Mouse (Mus musculus): Measurements from ENCODE around the gene Rgs6. TPM values are rescaled to one million over a fixed set of nuclear protein-coding genes. Genes with fewer than 3 reads are reported as not detected.

Gene Rgs6
- polyA plus RNA-seq, 1 experiment from 2014 or later: 12.5 TPM

DNA sequence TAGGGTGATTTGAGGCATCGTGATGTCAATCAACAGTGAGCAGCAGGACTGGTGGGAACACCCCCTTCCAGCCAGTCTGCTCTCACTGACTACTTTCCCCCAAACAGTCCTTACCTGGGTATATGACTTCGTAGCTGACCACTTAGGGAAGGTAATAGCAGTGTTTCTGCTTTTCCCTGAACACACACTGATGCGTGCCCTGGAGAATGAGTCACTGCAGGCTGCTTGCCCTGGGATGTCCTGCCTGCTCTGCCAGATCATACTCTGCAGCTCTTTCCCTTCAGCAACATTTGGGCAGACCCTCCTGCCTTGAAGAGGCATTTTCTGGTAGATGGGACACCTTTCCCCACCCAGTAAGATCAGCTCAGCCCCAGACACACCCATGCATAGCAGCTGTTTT is 540.5 kb downstream of the Rgs6 start:
- Histone ChIP-seq H3K9me3 (ENCODE audit: control insufficient read depth, low read length) (no peaks in the 10 kb centered on the region), H3K27me3 (ENCODE audit: control insufficient read depth, insufficient read depth, low read length) (no peaks in the 10 kb centered on the region), H3K4me2 (ENCODE audit: low read length) (no peak overlapping the region), H3K27ac (replicated peaks; ENCODE audit: low read depth, low read length) (no peak overlapping the region), H3K9ac (replicated peaks; ENCODE audit: low read length) (no peak overlapping the region), H3K4me3 (replicated peaks; ENCODE audit: low read depth, low read length) (no peak overlapping the region), H3K4me1 (ENCODE audit: control insufficient read depth, insufficient read depth, low read length) (no peaks in the 10 kb centered on the region), H3K36me3 (ENCODE audit: control insufficient read depth, insufficient read depth, low read length) (no peaks in the 10 kb centered on the region)
- no peak for DNase-seq
- no peak for ATAC-seq (ENCODE audit: low FRiP score, low TSS enrichment)
- WGBS: 85% methylated on average over 3 of the region's 3 CpGs

DNA sequence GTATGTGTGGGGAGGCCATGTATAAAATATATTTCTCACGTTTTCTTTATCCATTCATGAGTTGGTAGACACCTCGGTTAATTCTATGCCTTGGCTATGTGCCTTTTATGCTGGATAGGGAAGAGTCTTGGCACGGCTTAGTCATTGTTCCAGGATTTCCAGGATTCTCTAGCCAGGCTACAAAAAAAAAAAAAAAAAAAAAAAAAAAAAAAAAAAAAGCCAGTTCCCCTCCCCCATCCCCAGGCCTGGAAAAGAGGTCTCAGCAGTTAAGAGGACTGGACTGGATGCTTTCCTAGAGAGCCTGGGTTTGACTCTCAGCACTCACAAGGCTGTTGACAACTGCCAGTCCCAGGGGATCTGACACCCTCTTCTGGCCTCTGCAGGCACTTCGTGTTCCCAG is 543.3 kb downstream of the Rgs6 start:
- Histone ChIP-seq H3K27ac (replicated peaks; ENCODE audit: low read depth, low read length) (no peak overlapping the region), H3K4me2 (ENCODE audit: low read length) (no peak overlapping the region), H3K27me3 (ENCODE audit: control insufficient read depth, insufficient read depth, low read length) (no peaks in the 10 kb centered on the region), H3K4me3 (replicated peaks; ENCODE audit: low read depth, low read length) (no peak overlapping the region), H3K9me3 (ENCODE audit: control insufficient read depth, low read length) (no peaks in the 10 kb centered on the region), H3K4me1 (ENCODE audit: control insufficient read depth, insufficient read depth, low read length) (no peaks in the 10 kb centered on the region), H3K9ac (replicated peaks; ENCODE audit: low read length) (no peak overlapping the region), H3K36me3 (ENCODE audit: control insufficient read depth, insufficient read depth, low read length) (no peaks in the 10 kb centered on the region)
- peak; percentile 49 for DNase-seq
- ATAC-seq (ENCODE audit: low FRiP score, low TSS enrichment): no peak
- WGBS: 42% methylated on average over 4 of the region's 4 CpGs

GRCm38 (mm10) chr12:83133827-83134226 is 545.7 kb downstream of the Rgs6 start:
- Histone ChIP-seq H3K36me3 (ENCODE audit: control insufficient read depth, insufficient read depth, low read length) (no peaks in the 10 kb centered on the region), H3K4me3 (replicated peaks; ENCODE audit: low read depth, low read length) (no peak overlapping the region), H3K4me2 (ENCODE audit: low read length) (no peak overlapping the region), H3K27me3 (ENCODE audit: control insufficient read depth, insufficient read depth, low read length) (no peaks in the 10 kb centered on the region), H3K9ac (replicated peaks; ENCODE audit: low read length) (no peak overlapping the region), H3K9me3 (ENCODE audit: control insufficient read depth, low read length) (no peaks in the 10 kb centered on the region), H3K4me1 (ENCODE audit: control insufficient read depth, insufficient read depth, low read length) (no peaks in the 10 kb centered on the region), H3K27ac (replicated peaks; ENCODE audit: low read depth, low read length) (no peak overlapping the region)
- 82% methylated on average over 6 of the region's 6 CpGs for WGBS
- ATAC-seq (ENCODE audit: low FRiP score, low TSS enrichment): no peak
- peak; percentile 66 for DNase-seq

DNA sequence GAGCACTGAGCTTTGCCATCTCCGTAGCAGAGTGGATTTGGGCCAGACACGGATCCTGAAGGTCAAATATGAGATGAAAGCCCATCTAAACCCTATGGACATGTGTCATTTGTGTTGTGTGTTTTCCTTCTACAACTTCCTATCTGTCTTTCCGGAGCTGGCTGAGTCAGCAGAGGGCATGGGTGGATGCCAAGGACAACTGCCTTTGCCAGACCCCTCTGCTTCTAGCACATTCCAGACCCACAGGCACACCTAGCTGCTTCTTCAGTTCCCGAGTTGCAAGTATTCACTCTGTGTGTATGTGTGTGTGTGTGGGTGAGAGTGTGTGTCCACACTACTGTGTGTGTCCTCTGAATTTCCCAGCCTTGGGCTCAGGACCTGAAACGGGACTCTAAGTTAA is 547.9 kb downstream of the Rgs6 start:
- no peak overlapping the region for H3K4me2 ChIP-seq (ENCODE audit: low read length)
- no peak for DNase-seq
- H3K9ac ChIP-seq (replicated peaks; ENCODE audit: low read length): no peak overlapping the region
- H3K36me3 ChIP-seq (ENCODE audit: control insufficient read depth, insufficient read depth, low read length): no peaks in the 10 kb centered on the region
- no peaks in the 10 kb centered on the region for H3K27me3 ChIP-seq (ENCODE audit: control insufficient read depth, insufficient read depth, low read length)
- no peak overlapping the region for H3K27ac ChIP-seq (replicated peaks; ENCODE audit: low read depth, low read length)
- 92% methylated on average over 5 of the region's 5 CpGs for WGBS
- ATAC-seq (ENCODE audit: low FRiP score, low TSS enrichment): no peak
- H3K4me3 ChIP-seq (replicated peaks; ENCODE audit: low read depth, low read length): no peak overlapping the region
- H3K4me1 ChIP-seq (ENCODE audit: control insufficient read depth, insufficient read depth, low read length): no peaks in the 10 kb centered on the region
- no peaks in the 10 kb centered on the region for H3K9me3 ChIP-seq (ENCODE audit: control insufficient read depth, low read length)

DNA sequence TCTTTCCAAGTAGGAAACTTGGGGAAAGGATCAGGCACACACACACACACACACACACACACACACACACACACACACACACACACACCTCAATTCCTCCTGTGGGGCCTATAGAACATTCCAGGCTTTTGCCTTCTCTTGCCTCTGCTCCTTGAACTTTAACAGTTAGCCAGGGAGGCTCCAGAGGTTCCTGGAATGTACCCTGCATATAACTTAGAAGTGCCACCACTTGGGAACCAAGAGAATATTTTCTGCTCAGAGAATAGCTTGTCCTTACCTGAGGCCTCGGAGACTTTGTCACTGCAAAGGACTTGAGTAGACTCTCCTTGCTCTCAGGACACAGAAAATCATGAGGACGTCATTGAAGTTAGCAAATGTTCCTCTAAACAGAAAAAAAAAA is 548.4 kb downstream of the Rgs6 start:
- Histone ChIP-seq H3K4me2 (ENCODE audit: low read length) (no peak overlapping the region), H3K27ac (replicated peaks; ENCODE audit: low read depth, low read length) (no peak overlapping the region), H3K4me3 (replicated peaks; ENCODE audit: low read depth, low read length) (no peak overlapping the region), H3K27me3 (ENCODE audit: control insufficient read depth, insufficient read depth, low read length) (no peaks in the 10 kb centered on the region), H3K9me3 (ENCODE audit: control insufficient read depth, low read length) (no peaks in the 10 kb centered on the region), H3K4me1 (ENCODE audit: control insufficient read depth, insufficient read depth, low read length) (no peaks in the 10 kb centered on the region), H3K9ac (replicated peaks; ENCODE audit: low read length) (no peak overlapping the region), H3K36me3 (ENCODE audit: control insufficient read depth, insufficient read depth, low read length) (no peaks in the 10 kb centered on the region)
- WGBS: 84% methylated on average over 2 of the region's 2 CpGs
- ATAC-seq (ENCODE audit: low FRiP score, low TSS enrichment) (no peak), DNase-seq (no peak)

- WGBS: 65% methylated on average over 3 of the region's 3 CpGs
- H3K9me3 ChIP-seq (ENCODE audit: control insufficient read depth, low read length): no peaks in the 10 kb centered on the region
- DNase-seq (no peak), ATAC-seq (ENCODE audit: low FRiP score, low TSS enrichment) (no peak)
- H3K4me1 ChIP-seq (ENCODE audit: control insufficient read depth, insufficient read depth, low read length): no peaks in the 10 kb centered on the region
- H3K4me3 ChIP-seq (replicated peaks; ENCODE audit: low read depth, low read length): no peak overlapping the region
- H3K27ac ChIP-seq (replicated peaks; ENCODE audit: low read depth, low read length): no peak overlapping the region
- no peak overlapping the region for H3K9ac ChIP-seq (replicated peaks; ENCODE audit: low read length)
- no peaks in the 10 kb centered on the region for H3K27me3 ChIP-seq (ENCODE audit: control insufficient read depth, insufficient read depth, low read length)
- H3K36me3 ChIP-seq (ENCODE audit: control insufficient read depth, insufficient read depth, low read length): no peaks in the 10 kb centered on the region
- no peak overlapping the region for H3K4me2 ChIP-seq (ENCODE audit: low read length)
These were observed 548.9 kb downstream of the Rgs6 start for GRCm38 (mm10) chr12:83137001-83137400.

DNA sequence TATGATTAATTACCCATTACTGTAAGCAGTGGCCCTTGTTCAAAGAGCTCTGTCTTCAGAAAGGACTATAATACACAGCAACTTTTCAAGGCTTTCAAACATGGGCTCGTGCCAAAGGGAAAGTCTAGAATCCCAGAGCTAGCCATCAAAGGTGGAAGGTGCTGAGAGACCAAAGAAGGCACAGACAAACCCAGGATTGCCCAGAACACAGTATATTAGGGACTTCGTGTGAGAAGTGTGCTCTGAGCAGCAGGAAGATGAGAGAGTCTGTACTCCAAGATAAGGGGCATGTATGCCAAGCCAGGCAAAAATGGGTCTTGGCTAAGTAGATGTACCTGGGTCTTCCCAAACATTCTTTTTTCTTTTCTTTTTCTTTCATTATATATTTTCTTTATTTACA is 553.1 kb downstream of the Rgs6 start:
- Histone ChIP-seq H3K27me3 (ENCODE audit: control insufficient read depth, insufficient read depth, low read length) (no peaks in the 10 kb centered on the region), H3K4me3 (replicated peaks; ENCODE audit: low read depth, low read length) (no peak overlapping the region), H3K9ac (replicated peaks; ENCODE audit: low read length) (no peak overlapping the region), H3K36me3 (ENCODE audit: control insufficient read depth, insufficient read depth, low read length) (no peaks in the 10 kb centered on the region), H3K4me2 (ENCODE audit: low read length) (no peak overlapping the region), H3K4me1 (ENCODE audit: control insufficient read depth, insufficient read depth, low read length) (no peaks in the 10 kb centered on the region), H3K9me3 (ENCODE audit: control insufficient read depth, low read length) (no peaks in the 10 kb centered on the region), H3K27ac (replicated peaks; ENCODE audit: low read depth, low read length) (no peak overlapping the region)
- DNase-seq (no peak), ATAC-seq (ENCODE audit: low FRiP score, low TSS enrichment) (no peak)
- 67% methylated on average over 2 of the region's 2 CpGs for WGBS

DNA sequence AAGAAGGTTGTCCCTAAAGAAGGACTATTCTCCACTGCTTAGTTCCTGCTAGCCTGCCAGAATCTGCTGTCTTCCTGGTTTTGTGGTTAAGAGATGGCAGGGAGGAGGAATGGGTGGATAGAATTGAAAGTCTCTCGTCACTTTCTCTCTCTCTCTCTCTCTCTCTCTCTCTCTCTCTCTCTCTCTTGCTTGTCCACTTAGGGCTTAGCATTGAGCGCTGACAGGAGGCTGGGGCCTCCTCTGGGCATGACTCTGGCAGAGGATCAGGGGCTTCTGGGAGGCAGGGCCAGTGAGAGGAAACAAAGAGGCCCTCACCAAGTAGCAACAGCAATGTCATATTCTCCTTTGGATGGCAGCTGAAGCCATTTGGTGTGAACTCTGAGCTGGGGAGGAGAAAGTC is 554.4 kb downstream of the Rgs6 start:
- ATAC-seq (ENCODE audit: low FRiP score, low TSS enrichment): no peak
- WGBS: 28% methylated on average over 2 of the region's 2 CpGs
- Histone ChIP-seq H3K27me3 (ENCODE audit: control insufficient read depth, insufficient read depth, low read length) (no peaks in the 10 kb centered on the region), H3K4me1 (ENCODE audit: control insufficient read depth, insufficient read depth, low read length) (no peaks in the 10 kb centered on the region), H3K4me3 (replicated peaks; ENCODE audit: low read depth, low read length) (no peak overlapping the region), H3K9ac (replicated peaks; ENCODE audit: low read length) (no peak overlapping the region), H3K4me2 (ENCODE audit: low read length) (no peak overlapping the region), H3K9me3 (ENCODE audit: control insufficient read depth, low read length) (no peaks in the 10 kb centered on the region), H3K27ac (replicated peaks; ENCODE audit: low read depth, low read length) (no peak overlapping the region), H3K36me3 (ENCODE audit: control insufficient read depth, insufficient read depth, low read length) (no peaks in the 10 kb centered on the region)
- DNase-seq: no peak

- no peaks in the 10 kb centered on the region for H3K4me1 ChIP-seq (ENCODE audit: control insufficient read depth, insufficient read depth, low read length)
- whole genome bisulfite sequencing: 45% methylated on average over 3 of the region's 3 CpGs
- H3K4me3 ChIP-seq (replicated peaks; ENCODE audit: low read depth, low read length): no peak overlapping the region
- no peak overlapping the region for H3K27ac ChIP-seq (replicated peaks; ENCODE audit: low read depth, low read length)
- ATAC-seq (ENCODE audit: low FRiP score, low TSS enrichment) (no peak), DNase-seq (no peak)
- no peaks in the 10 kb centered on the region for H3K27me3 ChIP-seq (ENCODE audit: control insufficient read depth, insufficient read depth, low read length)
- no peak overlapping the region for H3K4me2 ChIP-seq (ENCODE audit: low read length)
- no peaks in the 10 kb centered on the region for H3K9me3 ChIP-seq (ENCODE audit: control insufficient read depth, low read length)
- H3K9ac ChIP-seq (replicated peaks; ENCODE audit: low read length): no peak overlapping the region
- no peaks in the 10 kb centered on the region for H3K36me3 ChIP-seq (ENCODE audit: control insufficient read depth, insufficient read depth, low read length)
These were observed 555.0 kb downstream of the Rgs6 start for GRCm38 (mm10) chr12:83143071-83143470.

Measured in midbrain, embryonic 14.5 days (tissue).